Mouse (Mus musculus) MN1 (cell line): ENCODE data around the gene Tgm6.

ENCODE experiments used
- DNase-seq: peaks from one replicate; pipeline ENCODE4 v3.0.0-alpha.2; 2016; ENCODE audit warnings: low spot score

Gene Tgm6

GRCm38 (mm10) chr2:130178381-130178705 lies 66.1 kb downstream of the Tgm6 start:
- DNase-seq: peak; percentile 21

GRCm38 (mm10) chr2:130178706-130179506 lies 66.7 kb downstream of the Tgm6 start, which contains the start of gene Snrpb:
Gene Snrpb (minus strand): TSS chr2:130179403.
- peak; percentile 93 for DNase-seq

GRCm38 (mm10) chr2:130179507-130180019 lies 67.3 kb downstream of the Tgm6 start:
- no peak for DNase-seq

GRCm38 (mm10) chr2:130188391-130188790 lies 76.2 kb downstream of the Tgm6 start:
- DNase-seq: no peak

- DNase-seq: no peak
Observed at GRCm38 (mm10) chr2:130194894-130195293, 82.7 kb downstream of the Tgm6 start, which contains the start of gene Tmc2. Gene Tmc2 (plus strand): TSS chr2:130195194.

- no peak for DNase-seq
Observed at GRCm38 (mm10) chr2:130200961-130201360, 88.7 kb downstream of the Tgm6 start.
